Mouse (Mus musculus) heart, postnatal 0 days (tissue): ENCODE data around the gene Pik3c2b.

ENCODE experiments used
- CTCF ChIP-seq: IDR thresholded peaks from 2 replicates; pipeline ENCODE4 v1.5.1; 2016; ENCODE audit warnings: antibody characterized with exemption, control low read depth, low read depth
- EP300 ChIP-seq: IDR thresholded peaks from 2 replicates; pipeline ENCODE4 v1.6.1; 2016; ENCODE audit warnings: antibody characterized with exemption, low read depth

GRCm38 (mm10) chr1:133045011-133045860 is at the start of gene Pik3c2b:
- TF ChIP-seq CTCF (no peak), EP300 (no peak)
